Mouse (Mus musculus): ENCODE results near the gene Rab11fip4. TPM values are rescaled to one million over a fixed set of nuclear protein-coding genes. Genes with fewer than 3 reads are reported as not detected.

The Rab11fip4 gene
- total RNA-seq, 2 experiments from 2014 or later: 1.9 to 2.6 TPM

GRCm38 (mm10) chr11:79650359-79650835 is 59.4 kb downstream of the Rab11fip4 start:
- ATAC-seq (replicated peaks; ENCODE audit: poor library complexity, severe bottlenecking): peak; percentile 17; the same call in 1 of the 2 replicates

GRCm38 (mm10) chr11:79652257-79652656 is 61.2 kb downstream of the Rab11fip4 start:
- ATAC-seq (replicated peaks; ENCODE audit: poor library complexity, severe bottlenecking): peak; percentile 84

- peak; percentile 68 for ATAC-seq (replicated peaks; ENCODE audit: poor library complexity, severe bottlenecking)
Measured at GRCm38 (mm10) chr11:79652921-79653575, 62.0 kb downstream of the Rab11fip4 start.

GRCm38 (mm10) chr11:79654407-79654831 is 63.4 kb downstream of the Rab11fip4 start:
- no peak for ATAC-seq (replicated peaks; ENCODE audit: poor library complexity, severe bottlenecking)

- ATAC-seq (replicated peaks; ENCODE audit: poor library complexity, severe bottlenecking): no peak
Measured at GRCm38 (mm10) chr11:79655592-79655991, 64.6 kb downstream of the Rab11fip4 start.

GRCm38 (mm10) chr11:79656491-79656890 is 65.5 kb downstream of the Rab11fip4 start:
- ATAC-seq (replicated peaks; ENCODE audit: poor library complexity, severe bottlenecking): no peak

- no peak for ATAC-seq (replicated peaks; ENCODE audit: poor library complexity, severe bottlenecking)
Measured at GRCm38 (mm10) chr11:79657053-79657452, 66.0 kb downstream of the Rab11fip4 start.

GRCm38 (mm10) chr11:79658205-79658825 is 67.3 kb downstream of the Rab11fip4 start:
- ATAC-seq (replicated peaks; ENCODE audit: poor library complexity, severe bottlenecking): peak; percentile 77

GRCm38 (mm10) chr11:79660361-79661205 is 69.6 kb downstream of the Rab11fip4 start:
- ATAC-seq (replicated peaks; ENCODE audit: poor library complexity, severe bottlenecking): peak; percentile 41

GRCm38 (mm10) chr11:79661877-79662545 is 71.0 kb downstream of the Rab11fip4 start:
- no peak for ATAC-seq (replicated peaks; ENCODE audit: poor library complexity, severe bottlenecking)

GRCm38 (mm10) chr11:79663158-79663557 is 72.1 kb downstream of the Rab11fip4 start:
- ATAC-seq (replicated peaks; ENCODE audit: poor library complexity, severe bottlenecking): no peak

- ATAC-seq (replicated peaks; ENCODE audit: poor library complexity, severe bottlenecking): peak; percentile 12; the same call in 1 of the 2 replicates
Measured at GRCm38 (mm10) chr11:79663570-79663969, 72.6 kb downstream of the Rab11fip4 start.

GRCm38 (mm10) chr11:79666544-79666943 is 75.5 kb downstream of the Rab11fip4 start:
- ATAC-seq (replicated peaks; ENCODE audit: poor library complexity, severe bottlenecking): no peak

- ATAC-seq (replicated peaks; ENCODE audit: poor library complexity, severe bottlenecking): peak; percentile 67
Measured at GRCm38 (mm10) chr11:79669210-79669609, 78.2 kb downstream of the Rab11fip4 start.

GRCm38 (mm10) chr11:79669947-79670346 is 78.9 kb downstream of the Rab11fip4 start:
- ATAC-seq (replicated peaks; ENCODE audit: poor library complexity, severe bottlenecking): no peak

GRCm38 (mm10) chr11:79670411-79670945 is 79.5 kb downstream of the Rab11fip4 start:
- peak; percentile 73 for ATAC-seq (replicated peaks; ENCODE audit: poor library complexity, severe bottlenecking)

GRCm38 (mm10) chr11:79671668-79672281 is 80.8 kb downstream of the Rab11fip4 start:
- no peak for ATAC-seq (replicated peaks; ENCODE audit: poor library complexity, severe bottlenecking)

- no peak for ATAC-seq (replicated peaks; ENCODE audit: poor library complexity, severe bottlenecking)
Measured at GRCm38 (mm10) chr11:79673072-79673471, 82.1 kb downstream of the Rab11fip4 start.

- 0 out of 2 replicates have a peak, but pooled peaks have one; percentile 12 for ATAC-seq (replicated peaks; ENCODE audit: poor library complexity, severe bottlenecking)
Measured at GRCm38 (mm10) chr11:79673717-79674116, 82.7 kb downstream of the Rab11fip4 start.

Data from granulocyte monocyte progenitor cell, adult 5-6 weeks (primary cell).